Mouse (Mus musculus) stomach, embryonic 16.5 days (tissue): Measurements from ENCODE around the gene Xpo4. TPM values are rescaled to one million over a fixed set of nuclear protein-coding genes. Genes with fewer than 3 reads are reported as not detected.
"Not testable (repeated sequence)": the region's sequence is repeated elsewhere in the genome, so short reads cannot be mapped to it uniquely, and the experiment has no call there.

Source experiments
- ATAC-seq: fragments of 200-750 bp; cut with Nextera tagmentation; 2 replicates; pipeline ENCODE4 v1.8.0; 2017; ENCODE audit warnings: moderate number of reproducible peaks, moderate TSS enrichment; ENCODE audit not compliant: insufficient read depth, low FRiP score
- H3K27ac ChIP-seq: fragments of 300-500 bp; sonication (generic); 2 replicates; pipeline ENCODE4 v1.5.1; 2014; ENCODE audit warnings: low read length
- H3K27me3 ChIP-seq: fragments of 300-500 bp; sonication (generic); 2 replicates; pipeline ENCODE4 v1.6.1; 2014; ENCODE audit warnings: low read length, control low read depth, mixed read lengths; ENCODE audit not compliant: control insufficient read depth, insufficient read depth
- H3K36me3 ChIP-seq: fragments of 300-500 bp; sonication (generic); 2 replicates; pipeline ENCODE4 v1.6.1; 2014; ENCODE audit warnings: low read length; ENCODE audit not compliant: control insufficient read depth, insufficient read depth
- H3K4me1 ChIP-seq: fragments of 300-500 bp; sonication (generic); 2 replicates; pipeline ENCODE4 v1.6.1; 2014; ENCODE audit warnings: low read length, control low read depth, mixed read lengths; ENCODE audit not compliant: control insufficient read depth, insufficient read depth
- H3K4me2 ChIP-seq: fragments of 300-500 bp; sonication (generic); 2 replicates; pipeline ENCODE4 v1.6.1; 2014; ENCODE audit warnings: low read depth, low read length, mixed read lengths
- H3K4me3 ChIP-seq: fragments of 300-500 bp; sonication (generic); replicated peaks from 2 replicates; pipeline ENCODE4 v1.5.1; 2014; ENCODE audit warnings: mild to moderate bottlenecking, low read length
- H3K9ac ChIP-seq: fragments of 300-500 bp; sonication (generic); 2 replicates; pipeline ENCODE4 v1.6.1; 2014; ENCODE audit warnings: low read length
- H3K9me3 ChIP-seq: fragments of 300-500 bp; sonication (generic); replicated peaks from 2 replicates; pipeline ENCODE4 v1.6.1; 2016; ENCODE audit warnings: low read length, control low read depth; ENCODE audit not compliant: control insufficient read depth
- WGBS: fragments of 180-500 bp; shearing (Covaris S2); extraction: QIAGEN DNeasy Blood & Tissue Kit; methylation state at CpG from one replicate; pipeline ENCODE4 v1.1.7; 2014; 5-methylcytosine and 5-hydroxymethylcytosine counted together
- polyA plus RNA-seq: library from polyadenylated mRNA; unstranded; fragments of >200 nt; fragmentation: Nextera tagmentation; extraction: Ambion mirVana; gene quantifications from 2 replicates; pipeline ENCODE4 v1.2.1, GENCODE M21; 2015

Gene Xpo4
- polyA plus RNA-seq, 1 experiment from 2014 or later = 18.6 TPM

DNA sequence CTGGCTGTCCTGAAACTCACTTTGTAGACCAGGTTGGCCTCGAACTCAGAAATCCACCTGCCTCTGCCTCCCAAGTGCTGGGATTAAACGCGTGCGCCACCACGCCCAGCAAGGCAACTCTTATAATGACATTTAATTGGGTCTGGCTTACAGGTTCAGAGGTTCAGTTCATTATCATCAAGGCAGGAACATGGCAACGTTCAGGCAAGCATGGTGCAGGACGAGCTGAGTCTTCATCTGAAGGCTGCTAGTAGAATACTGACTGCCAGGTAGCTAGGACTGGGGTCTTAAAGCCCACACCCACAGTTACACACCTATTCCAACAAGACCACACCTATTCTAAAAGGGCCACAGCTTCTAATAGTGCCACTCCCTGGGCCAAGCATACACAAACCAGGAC lies 22.8 kb upstream of the Xpo4 start:
- H3K27ac ChIP-seq, H3K36me3 ChIP-seq, H3K4me2 ChIP-seq, ATAC-seq, H3K9me3 ChIP-seq, H3K4me3 ChIP-seq, H3K9ac ChIP-seq, H3K27me3 ChIP-seq, H3K4me1 ChIP-seq: not testable (repeated sequence)
- WGBS = 91% methylated on average over 7 of the region's 7 CpGs

DNA sequence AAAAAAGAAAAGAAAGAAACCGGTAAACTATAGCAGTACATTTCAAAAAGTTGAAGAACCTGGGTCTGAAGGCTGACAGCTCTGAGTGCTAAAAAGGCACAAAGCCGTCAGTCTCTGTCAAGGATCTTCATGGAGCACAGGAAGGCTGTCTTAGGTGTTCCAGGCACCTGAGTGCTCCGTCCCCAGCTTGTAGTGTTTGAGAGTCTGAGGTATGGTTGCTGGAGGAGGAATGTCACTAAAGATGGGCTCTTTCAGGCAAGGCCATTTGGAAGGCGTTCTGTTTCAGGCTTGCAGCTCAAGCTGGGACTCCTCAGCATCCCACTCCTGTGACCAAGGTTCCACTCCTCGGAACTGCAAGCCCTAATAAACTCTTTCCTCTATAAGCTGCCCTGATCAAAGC lies 22.2 kb upstream of the Xpo4 start:
- 83% methylated on average over 5 of the region's 5 CpGs for whole genome bisulfite sequencing
- H3K4me1 ChIP-seq = no peaks in the 10 kb centered on the region
- H3K27ac ChIP-seq = no peak overlapping the region
- no peaks in the 10 kb centered on the region for H3K36me3 ChIP-seq
- H3K9me3 ChIP-seq = no peaks in the 10 kb centered on the region
- H3K4me3 ChIP-seq = no peak overlapping the region
- no peak for ATAC-seq
- H3K9ac ChIP-seq = no peak overlapping the region
- H3K4me2 ChIP-seq = no peak overlapping the region
- H3K27me3 ChIP-seq = no peaks in the 10 kb centered on the region

- WGBS = 91% methylated on average over 6 of the region's 6 CpGs
- no peaks in the 10 kb centered on the region for H3K9me3 ChIP-seq
These were observed 21.4 kb upstream of the Xpo4 start for GRCm38 (mm10) chr14:57686647-57687046.

GRCm38 (mm10) chr14:57684579-57684978 lies 19.3 kb upstream of the Xpo4 start:
- H3K27ac ChIP-seq = no peak overlapping the region
- no peaks in the 10 kb centered on the region for H3K9me3 ChIP-seq
- no peaks in the 10 kb centered on the region for H3K4me1 ChIP-seq
- no peaks in the 10 kb centered on the region for H3K27me3 ChIP-seq
- no peak overlapping the region for H3K4me2 ChIP-seq
- H3K4me3 ChIP-seq = no peak overlapping the region
- ATAC-seq = 0 out of 2 replicates have a peak, but pooled peaks have one; percentile 42
- no peak overlapping the region for H3K9ac ChIP-seq
- WGBS = 3% methylated on average over 1 of the region's 1 CpGs
- no peaks in the 10 kb centered on the region for H3K36me3 ChIP-seq

More at GRCm38 (mm10) chr14:57686647-57687046, 21.4 kb upstream of the Xpo4 start:
- H3K27me3 ChIP-seq = no peaks in the 10 kb centered on the region
- H3K36me3 ChIP-seq = no peaks in the 10 kb centered on the region
- no peak overlapping the region for H3K4me2 ChIP-seq
- ATAC-seq = no peak
- no peaks in the 10 kb centered on the region for H3K4me1 ChIP-seq
- H3K4me3 ChIP-seq = no peak overlapping the region
- no peak overlapping the region for H3K27ac ChIP-seq
- H3K9ac ChIP-seq = no peak overlapping the region

- H3K4me2 ChIP-seq = no peak overlapping the region
- H3K4me3 ChIP-seq = no peak overlapping the region
- H3K27ac ChIP-seq = no peak overlapping the region
- no peak overlapping the region for H3K9ac ChIP-seq
- 84% methylated on average over 4 of the region's 4 CpGs for WGBS
- no peaks in the 10 kb centered on the region for H3K9me3 ChIP-seq
- no peaks in the 10 kb centered on the region for H3K27me3 ChIP-seq
- no peaks in the 10 kb centered on the region for H3K4me1 ChIP-seq
- no peaks in the 10 kb centered on the region for H3K36me3 ChIP-seq
- no peak for ATAC-seq
These were observed 17.5 kb upstream of the Xpo4 start for GRCm38 (mm10) chr14:57682751-57683150.

DNA sequence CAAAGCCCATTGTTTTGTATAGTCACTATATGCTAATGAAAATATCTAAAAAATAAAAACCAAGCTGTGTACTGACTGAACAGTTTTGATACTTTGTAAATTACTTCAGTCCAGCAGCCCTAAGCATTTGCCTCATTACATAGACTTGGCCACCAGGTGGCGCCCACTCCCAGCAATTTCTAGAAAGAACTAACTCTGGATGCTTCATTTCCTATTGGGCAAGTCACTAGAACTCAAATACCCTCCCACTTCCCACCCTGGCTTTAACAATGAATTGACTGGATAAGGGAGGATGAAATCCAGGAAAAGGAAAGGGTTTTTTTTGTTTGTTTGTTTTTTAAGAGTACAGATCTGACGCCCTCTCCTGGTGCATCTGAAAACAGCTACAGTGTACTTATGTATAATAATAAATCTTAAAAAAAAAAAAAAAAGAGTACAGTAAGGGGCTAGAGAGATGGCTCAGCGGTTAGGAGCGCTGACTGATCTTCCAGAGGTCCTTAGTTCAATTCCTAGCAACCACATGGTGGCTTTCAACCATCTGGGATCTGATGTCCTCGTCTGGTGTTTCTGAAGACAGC lies 14.8 kb upstream of the Xpo4 start:
- no peak overlapping the region for H3K4me2 ChIP-seq
- H3K9me3 ChIP-seq = no peaks in the 10 kb centered on the region
- H3K9ac ChIP-seq = no peak overlapping the region
- no peaks in the 10 kb centered on the region for H3K4me1 ChIP-seq
- 38% methylated on average over 5 of the region's 5 CpGs for WGBS
- ATAC-seq = peak; percentile 60; the same call in 1 of the 2 replicates
- no peak overlapping the region for H3K27ac ChIP-seq
- no peaks in the 10 kb centered on the region for H3K36me3 ChIP-seq
- no peaks in the 10 kb centered on the region for H3K27me3 ChIP-seq
- H3K4me3 ChIP-seq = no peak overlapping the region

- 15% methylated on average over 1 of the region's 1 CpGs for WGBS
- no peak for ATAC-seq
- no peak overlapping the region for H3K4me2 ChIP-seq
- H3K27ac ChIP-seq = no peak overlapping the region
- no peaks in the 10 kb centered on the region for H3K9me3 ChIP-seq
- no peaks in the 10 kb centered on the region for H3K4me1 ChIP-seq
- no peaks in the 10 kb centered on the region for H3K36me3 ChIP-seq
- no peak overlapping the region for H3K9ac ChIP-seq
- no peak overlapping the region for H3K4me3 ChIP-seq
- no peaks in the 10 kb centered on the region for H3K27me3 ChIP-seq
These were observed 14.3 kb upstream of the Xpo4 start for GRCm38 (mm10) chr14:57679523-57679922.

DNA sequence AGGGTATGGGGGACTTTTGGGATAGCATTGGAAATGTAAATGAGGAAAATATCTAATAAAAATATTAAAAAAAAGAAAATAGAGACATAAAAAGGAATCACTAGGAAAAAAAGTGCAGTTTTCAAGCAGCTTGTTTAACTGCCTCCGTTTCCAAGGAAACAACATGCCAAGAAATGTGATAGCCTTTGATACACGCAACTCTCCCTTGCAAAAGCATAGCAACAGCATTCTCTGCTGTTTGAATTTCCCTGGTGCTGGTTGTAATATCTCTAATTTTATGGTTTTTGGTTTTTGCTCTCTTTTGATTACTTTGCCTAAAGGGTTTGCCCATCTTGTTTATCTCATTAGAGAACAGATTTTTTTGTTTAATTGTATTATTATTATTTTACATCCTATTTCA lies 10.3 kb upstream of the Xpo4 start:
- Histone ChIP-seq H3K4me1 (no peaks in the 10 kb centered on the region), H3K27ac (no peak overlapping the region), H3K36me3 (no peaks in the 10 kb centered on the region), H3K9me3 (no peaks in the 10 kb centered on the region), H3K9ac (no peak overlapping the region), H3K4me2 (no peak overlapping the region), H3K27me3 (no peaks in the 10 kb centered on the region), H3K4me3 (no peak overlapping the region)
- no peak for ATAC-seq
- 40% methylated on average over 2 of the region's 2 CpGs for WGBS

- Histone ChIP-seq H3K27ac (peak overlapping the region; percentile 96), H3K27me3 (no peaks in the 10 kb centered on the region), H3K9ac (peak overlapping the region; percentile 95), H3K9me3 (no peaks in the 10 kb centered on the region), H3K4me3 (peak overlapping the region; percentile 74), H3K4me1 (peaks cover 8% of the 10 kb centered on the region), H3K36me3 (no peaks in the 10 kb centered on the region), H3K4me2 (peak overlapping the region; percentile 76)
- 7% methylated on average over 10 of the region's 10 CpGs for WGBS
- no peak for ATAC-seq
These were observed 359 bp upstream of the Xpo4 start for GRCm38 (mm10) chr14:57665628-57665950.
